Mouse (Mus musculus) midbrain, embryonic 12.5 days (tissue): ENCODE data around the gene C130050O18Rik. TPM values are rescaled to one million over a fixed set of nuclear protein-coding genes. Genes with fewer than 3 reads are reported as not detected.
"Not testable (repeated sequence)": the region's sequence is repeated elsewhere in the genome, so short reads cannot be mapped to it uniquely, and the experiment has no call there.

Source experiments
- ATAC-seq: fragments of 200-750 bp; cut with Nextera tagmentation; 2 replicates; pipeline ENCODE4 v1.8.0; 2017; ENCODE audit warnings: low read depth, moderate TSS enrichment, moderate library complexity; ENCODE audit not compliant: low FRiP score
- H3K27ac ChIP-seq: fragments of 300-500 bp; sonication (generic); replicated peaks from 2 replicates; pipeline ENCODE4 v1.5.1; 2016; ENCODE audit warnings: mild to moderate bottlenecking
- H3K27me3 ChIP-seq: fragments of 300-500 bp; sonication (generic); 2 replicates; pipeline ENCODE4 v1.6.1; 2016; ENCODE audit warnings: mild to moderate bottlenecking
- H3K36me3 ChIP-seq: fragments of 300-500 bp; sonication (generic); 2 replicates; pipeline ENCODE4 v1.6.1; 2016
- H3K4me1 ChIP-seq: fragments of 300-500 bp; sonication (generic); 2 replicates; pipeline ENCODE4 v1.6.1; 2016
- H3K4me2 ChIP-seq: fragments of 300-500 bp; sonication (generic); replicated peaks from 2 replicates; pipeline ENCODE4 v1.6.1; 2016; ENCODE audit warnings: mild to moderate bottlenecking, moderate library complexity
- H3K4me3 ChIP-seq: fragments of 300-500 bp; sonication (generic); 2 replicates; pipeline ENCODE4 v1.5.1; 2016; ENCODE audit warnings: mild to moderate bottlenecking
- H3K9ac ChIP-seq: fragments of 300-500 bp; sonication (generic); replicated peaks from 2 replicates; pipeline ENCODE4 v1.6.1; 2016; ENCODE audit warnings: mild to moderate bottlenecking, moderate library complexity
- H3K9me3 ChIP-seq: fragments of 300-500 bp; sonication (generic); 2 replicates; pipeline ENCODE4 v1.6.1; 2016; ENCODE audit warnings: mild to moderate bottlenecking
- WGBS: fragments of 180-500 bp; shearing (Covaris S2); methylation state at CpG from one replicate; pipeline ENCODE4 v1.1.7; 2016; 5-methylcytosine and 5-hydroxymethylcytosine counted together
- polyA plus RNA-seq: library from polyadenylated mRNA; unstranded; fragments of >200 nt; fragmentation: Nextera tagmentation; extraction: Ambion mirVana; gene quantifications from 2 replicates; pipeline ENCODE4 v1.2.1, GENCODE M21; 2016

C130050O18Rik gene
- polyA plus RNA-seq, 1 experiment from 2014 or later, result 0.36 TPM

DNA sequence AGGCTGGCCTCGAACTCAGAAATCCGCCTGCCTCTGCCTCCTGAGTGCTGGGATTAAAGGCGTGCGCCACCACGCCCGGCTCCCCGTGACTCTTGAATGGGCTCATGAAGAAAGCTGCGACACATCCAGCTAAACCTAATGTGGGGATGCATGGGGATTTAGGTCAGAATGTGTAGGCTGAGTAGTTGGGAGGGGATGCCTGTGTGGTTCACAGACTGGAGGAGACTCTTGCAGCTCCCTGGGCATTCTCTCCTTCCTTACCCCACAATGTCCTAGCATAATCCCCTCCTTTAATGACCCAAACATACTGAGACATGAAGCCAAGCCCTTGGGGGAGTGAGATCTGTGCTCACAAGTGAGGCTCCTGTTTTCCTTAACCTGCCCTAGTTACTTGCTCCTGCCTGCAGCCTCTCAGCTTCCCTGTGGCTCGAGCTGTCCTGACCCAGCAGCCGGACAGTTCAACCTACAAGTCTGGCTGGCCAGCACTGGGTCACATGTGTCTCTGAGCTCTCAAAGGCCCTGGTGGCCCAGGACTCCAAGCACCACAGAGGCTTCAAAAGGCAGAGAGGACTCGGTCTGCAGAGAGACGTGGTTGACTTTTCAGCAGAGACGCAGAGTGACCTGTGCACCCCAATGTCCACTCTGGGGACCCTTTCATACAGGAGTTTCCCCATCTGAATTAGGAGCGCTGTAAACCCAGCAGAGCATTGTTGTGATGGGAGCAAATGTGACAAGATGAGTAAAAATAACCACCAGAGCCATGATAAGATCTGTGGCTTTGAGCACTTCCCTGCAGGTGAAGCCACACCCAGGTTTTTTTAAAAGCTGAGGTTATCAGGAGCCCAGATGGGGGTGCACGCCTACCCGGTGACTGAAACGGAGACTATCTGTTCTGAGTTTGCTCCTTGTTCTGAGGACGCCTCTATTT is 23.2 kb upstream of the C130050O18Rik start:
- Histone ChIP-seq H3K4me3 (no peak overlapping the region), H3K36me3 (no peaks in the 10 kb centered on the region), H3K27me3 (0 out of 2 replicates have a peak, but pooled peaks cover 4% of the 10 kb centered on the region), H3K4me1 (peaks cover 24% of the 10 kb centered on the region), H3K9me3 (no peaks in the 10 kb centered on the region), H3K27ac (peak overlapping the region; percentile 58; the same call in 1 of the 2 replicates), H3K4me2 (no peak overlapping the region), H3K9ac (no peak overlapping the region)
- ATAC-seq, result no peak
- WGBS, result 82% methylated on average over 18 of the region's 18 CpGs

DNA sequence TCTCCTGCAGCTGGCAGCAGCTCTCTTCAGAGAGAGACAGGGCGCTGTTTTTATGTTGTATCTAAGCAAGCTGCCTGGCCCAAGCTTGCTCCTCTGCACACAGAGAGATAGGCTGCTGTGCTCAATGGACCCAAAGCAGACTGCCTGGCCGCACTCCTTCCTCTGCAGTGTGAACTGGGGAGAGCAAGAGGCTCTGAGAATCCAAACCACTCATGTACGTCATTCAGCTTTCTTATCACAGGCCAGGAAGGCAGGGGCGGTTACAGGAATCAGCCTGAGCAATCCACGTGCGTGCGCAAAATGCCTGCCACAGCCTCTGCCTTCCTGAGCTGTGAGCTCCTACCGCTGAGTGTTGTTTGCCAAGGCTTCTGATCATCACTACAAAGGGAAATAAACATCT is 22.3 kb upstream of the C130050O18Rik start:
- H3K9ac ChIP-seq, result 0 out of 2 replicates have a peak overlapping the region, but pooled peaks have one; percentile 28
- 71% methylated on average over 8 of the region's 8 CpGs for WGBS
- no peaks in the 10 kb centered on the region for H3K9me3 ChIP-seq
- peak overlapping the region; percentile 58 for H3K27ac ChIP-seq
- 0 out of 2 replicates have a peak, but pooled peaks cover 4% of the 10 kb centered on the region for H3K27me3 ChIP-seq
- no peaks in the 10 kb centered on the region for H3K36me3 ChIP-seq
- no peak overlapping the region for H3K4me2 ChIP-seq
- no peak for ATAC-seq
- no peak overlapping the region for H3K4me3 ChIP-seq
- H3K4me1 ChIP-seq, result peaks cover 24% of the 10 kb centered on the region

DNA sequence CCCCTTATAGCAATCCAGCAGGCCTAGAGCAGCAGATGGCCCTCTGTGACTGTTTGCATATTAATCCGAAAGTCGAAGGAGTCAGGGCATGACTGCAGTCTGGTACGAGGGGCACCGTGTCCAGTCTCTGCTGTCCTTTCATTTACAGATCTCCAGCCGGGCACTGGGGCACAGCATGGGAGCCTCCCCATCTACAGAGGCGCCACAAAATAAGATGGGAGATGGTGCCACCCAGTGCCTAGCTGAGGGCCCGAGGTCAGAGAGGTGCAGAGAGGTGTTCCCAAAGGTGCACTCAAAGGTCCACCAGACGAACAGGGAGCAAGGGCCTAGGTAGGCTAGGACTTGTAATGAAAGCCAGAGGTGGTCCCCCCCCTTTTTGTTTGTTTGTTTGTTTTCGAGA is 21.8 kb upstream of the C130050O18Rik start:
- no peak for ATAC-seq
- Histone ChIP-seq H3K36me3 (no peaks in the 10 kb centered on the region), H3K27me3 (0 out of 2 replicates have a peak, but pooled peaks cover 4% of the 10 kb centered on the region), H3K4me1 (peaks cover 24% of the 10 kb centered on the region), H3K4me3 (no peak overlapping the region), H3K9me3 (no peaks in the 10 kb centered on the region), H3K4me2 (no peak overlapping the region), H3K9ac (no peak overlapping the region), H3K27ac (peak overlapping the region; percentile 58)
- 82% methylated on average over 9 of the region's 9 CpGs for whole genome bisulfite sequencing

GRCm38 (mm10) chr5:139384531-139384930 is 20.5 kb upstream of the C130050O18Rik start:
- no peak overlapping the region for H3K27ac ChIP-seq
- H3K27me3 ChIP-seq, result 0 out of 2 replicates have a peak, but pooled peaks cover 4% of the 10 kb centered on the region
- H3K4me2 ChIP-seq, result no peak overlapping the region
- 75% methylated on average over 10 of the region's 10 CpGs for WGBS
- no peak overlapping the region for H3K4me3 ChIP-seq
- H3K9ac ChIP-seq, result peak overlapping the region; percentile 15; the same call in 1 of the 2 replicates
- H3K4me1 ChIP-seq, result peaks cover 25% of the 10 kb centered on the region
- ATAC-seq, result no peak
- H3K9me3 ChIP-seq, result no peaks in the 10 kb centered on the region
- H3K36me3 ChIP-seq, result no peaks in the 10 kb centered on the region

GRCm38 (mm10) chr5:139386047-139386446 is 19.0 kb upstream of the C130050O18Rik start:
- WGBS, result 92% methylated on average over 5 of the region's 5 CpGs

DNA sequence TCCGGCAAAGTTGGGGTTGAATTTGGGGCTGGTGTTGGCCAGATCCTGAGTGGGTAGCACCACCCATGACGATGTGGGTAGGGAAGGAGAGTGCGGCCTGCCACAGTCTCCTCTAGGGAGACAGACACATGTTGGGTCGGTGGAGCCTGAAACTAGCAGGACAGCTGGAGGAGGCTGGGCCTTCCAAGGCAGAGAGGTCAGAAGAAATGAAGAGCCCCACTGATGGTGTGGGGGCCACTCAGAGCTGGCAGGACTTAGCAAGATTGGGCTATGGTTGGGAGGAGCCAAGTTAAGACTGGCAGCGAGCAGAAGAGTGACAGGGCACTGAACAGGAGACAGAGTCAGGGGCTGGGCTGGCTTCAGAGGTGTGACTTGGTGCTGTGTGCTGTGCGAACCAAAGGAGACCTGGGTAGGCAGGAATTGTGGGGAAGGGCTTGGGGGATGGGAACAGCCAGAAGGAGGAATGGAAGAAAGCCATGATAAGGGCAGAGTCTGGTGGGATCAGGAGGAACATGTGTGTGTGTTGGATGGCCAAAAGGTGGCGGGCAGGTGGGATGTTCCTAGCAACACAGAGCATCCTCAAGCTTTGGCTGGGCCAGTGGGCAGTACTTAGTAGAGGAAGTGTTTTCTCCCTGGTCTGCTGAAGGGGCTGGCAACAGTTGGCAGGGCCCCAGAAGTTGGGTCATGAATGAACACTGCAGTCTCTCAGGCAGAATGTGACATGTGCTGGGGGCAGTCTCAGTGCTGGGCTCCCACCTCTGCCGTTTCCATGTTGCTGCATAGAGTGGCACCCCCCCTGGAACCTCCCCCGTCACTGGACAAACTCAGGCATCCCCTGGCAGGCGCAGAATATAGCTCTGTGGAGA is 17.5 kb upstream of the C130050O18Rik start:
- Histone ChIP-seq H3K27me3 (no peaks in the 10 kb centered on the region), H3K9me3 (no peaks in the 10 kb centered on the region), H3K9ac (no peak overlapping the region), H3K4me2 (no peak overlapping the region), H3K36me3 (no peaks in the 10 kb centered on the region), H3K4me1 (peaks cover 14% of the 10 kb centered on the region; the same call in 1 of the 2 replicates), H3K27ac (no peak overlapping the region), H3K4me3 (no peak overlapping the region)
- 87% methylated on average over 10 of the region's 10 CpGs for WGBS
- ATAC-seq, result no peak

More at GRCm38 (mm10) chr5:139386047-139386446, 19.0 kb upstream of the C130050O18Rik start:
- H3K4me3 ChIP-seq, result no peak overlapping the region
- no peak overlapping the region for H3K4me2 ChIP-seq
- H3K9me3 ChIP-seq, result no peaks in the 10 kb centered on the region
- H3K4me1 ChIP-seq, result peaks cover 15% of the 10 kb centered on the region
- 0 out of 2 replicates have a peak, but pooled peaks cover 4% of the 10 kb centered on the region for H3K27me3 ChIP-seq
- H3K36me3 ChIP-seq, result no peaks in the 10 kb centered on the region
- no peak overlapping the region for H3K9ac ChIP-seq
- no peak for ATAC-seq
- H3K27ac ChIP-seq, result no peak overlapping the region

DNA sequence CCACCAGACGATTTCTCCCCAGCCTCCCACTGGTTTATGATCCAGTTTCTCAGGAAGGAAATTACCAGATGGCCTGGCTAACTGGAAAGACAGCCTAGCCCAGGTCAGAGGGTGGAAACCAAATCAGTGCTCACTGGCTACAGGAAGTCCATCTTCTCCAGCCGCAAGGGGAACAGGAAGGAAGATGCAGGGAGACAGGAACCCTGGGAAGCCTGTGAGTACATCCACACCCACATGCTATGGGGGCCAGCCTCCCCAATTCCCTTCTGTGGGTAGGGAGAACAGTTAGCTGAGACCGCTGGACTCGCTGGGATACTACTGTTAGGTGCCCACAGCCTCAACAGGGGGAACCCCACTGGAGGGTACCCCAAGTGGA is 16.9 kb upstream of the C130050O18Rik start:
- no peak for ATAC-seq
- Histone ChIP-seq H3K36me3 (no peaks in the 10 kb centered on the region), H3K4me2 (no peak overlapping the region), H3K4me1 (peaks cover 13% of the 10 kb centered on the region; the same call in 1 of the 2 replicates), H3K9me3 (no peaks in the 10 kb centered on the region), H3K9ac (no peak overlapping the region), H3K4me3 (no peak overlapping the region), H3K27ac (0 out of 2 replicates have a peak overlapping the region, but pooled peaks have one; percentile 4), H3K27me3 (no peaks in the 10 kb centered on the region)
- WGBS, result 86% methylated on average over 4 of the region's 4 CpGs

DNA sequence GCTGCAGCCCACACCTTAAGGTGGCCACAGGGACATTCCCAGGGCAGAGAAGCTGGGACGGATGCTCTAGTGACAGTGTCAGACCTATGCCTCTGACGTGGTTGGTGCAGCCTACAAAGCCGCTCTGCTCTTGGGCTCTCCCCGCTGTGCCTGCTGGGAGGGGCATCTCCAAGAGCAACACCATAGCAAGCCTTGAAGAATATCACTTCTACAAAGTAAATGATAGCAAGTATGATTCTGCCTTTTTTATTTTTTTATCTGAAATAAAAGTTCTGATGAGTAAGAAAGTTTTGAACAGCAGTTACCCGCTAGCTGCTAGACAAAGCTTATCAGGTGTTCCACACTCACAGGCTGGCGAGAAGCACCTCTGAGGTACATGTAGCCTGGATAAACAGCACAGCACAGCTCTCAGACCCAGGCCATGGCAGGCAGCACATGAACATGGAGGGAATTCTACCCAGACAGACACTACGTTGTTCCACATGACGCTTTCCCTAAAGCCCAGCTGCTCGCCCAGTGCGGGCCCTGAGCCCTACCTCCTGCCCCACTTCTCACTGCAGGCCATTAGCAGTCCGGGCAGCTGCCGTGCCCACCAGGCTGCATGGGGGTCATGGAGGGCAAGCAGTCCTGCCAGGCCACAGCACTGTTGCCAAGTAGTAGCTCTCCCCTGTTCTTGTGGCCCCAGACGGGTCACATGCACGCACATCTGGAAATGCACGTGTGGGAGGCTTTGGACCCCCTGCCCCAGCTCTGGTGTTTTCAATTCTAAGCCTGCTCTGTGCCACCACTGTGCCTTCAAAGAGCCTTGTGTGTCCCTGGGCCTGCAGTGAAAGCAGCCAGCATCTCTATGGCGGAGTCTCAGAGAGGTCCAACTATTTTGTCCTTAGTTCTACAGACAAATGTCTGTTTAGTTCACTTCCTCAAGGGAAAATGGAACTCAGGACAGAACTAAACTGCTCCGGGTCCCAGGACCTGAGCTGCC is 16.1 kb upstream of the C130050O18Rik start:
- Histone ChIP-seq H3K27ac (0 out of 2 replicates have a peak overlapping the region, but pooled peaks have one; percentile 4), H3K4me2 (no peak overlapping the region), H3K36me3 (no peaks in the 10 kb centered on the region), H3K9ac (no peak overlapping the region), H3K27me3 (no peaks in the 10 kb centered on the region), H3K9me3 (no peaks in the 10 kb centered on the region), H3K4me1 (peaks cover 11% of the 10 kb centered on the region; the same call in 1 of the 2 replicates), H3K4me3 (no peak overlapping the region)
- 79% methylated on average over 17 of the region's 17 CpGs for WGBS
- no peak for ATAC-seq

DNA sequence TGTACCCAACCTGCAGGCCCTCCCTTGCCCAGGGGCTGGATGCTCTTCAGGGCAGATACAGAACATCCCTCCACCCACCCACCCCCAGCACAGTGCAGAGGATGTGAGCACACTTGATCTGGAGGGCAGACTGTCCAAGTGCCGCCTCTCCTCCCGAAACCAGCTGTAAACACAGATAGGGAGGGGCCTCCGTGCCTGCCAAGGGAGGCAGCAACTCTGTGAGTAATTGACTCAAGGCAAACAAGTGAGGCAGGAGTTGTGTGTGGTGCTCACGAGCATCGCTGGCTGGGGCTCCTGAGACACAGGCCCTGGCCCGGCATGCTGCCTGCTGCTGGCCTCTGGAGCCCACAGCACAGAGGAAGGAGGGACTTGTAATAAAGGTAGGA is 15.4 kb upstream of the C130050O18Rik start:
- H3K4me1 ChIP-seq, result peaks cover 8% of the 10 kb centered on the region; the same call in 1 of the 2 replicates
- no peaks in the 10 kb centered on the region for H3K9me3 ChIP-seq
- WGBS, result 67% methylated on average over 6 of the region's 6 CpGs
- no peak overlapping the region for H3K27ac ChIP-seq
- ATAC-seq, result no peak
- H3K4me3 ChIP-seq, result no peak overlapping the region
- H3K4me2 ChIP-seq, result no peak overlapping the region
- H3K27me3 ChIP-seq, result no peaks in the 10 kb centered on the region
- H3K36me3 ChIP-seq, result no peaks in the 10 kb centered on the region
- no peak overlapping the region for H3K9ac ChIP-seq

GRCm38 (mm10) chr5:139390324-139391119 is 14.6 kb upstream of the C130050O18Rik start:
- not testable (repeated sequence) for H3K9me3 ChIP-seq, H3K27ac ChIP-seq, H3K4me2 ChIP-seq, H3K9ac ChIP-seq, H3K4me1 ChIP-seq, H3K36me3 ChIP-seq, H3K27me3 ChIP-seq, H3K4me3 ChIP-seq, ATAC-seq
- 76% methylated on average over 5 of the region's 5 CpGs for WGBS
